Mouse (Mus musculus) heart, adult 2 months (tissue): ENCODE data around the gene Fam174a.

ENCODE experiments used
- CTCF ChIP-seq: fragments of 200-600 bp; IDR thresholded peaks from 2 replicates; pipeline ENCODE4 v1.8.1; 2022; ENCODE audit warnings: antibody characterized with exemption, mild to moderate bottlenecking, moderate library complexity
- EP300 ChIP-seq: fragments of 200-500 bp; IDR thresholded peaks from 2 replicates; pipeline ENCODE4 v1.6.1; 2011; ENCODE audit warnings: low read depth, low read length, control low read depth; ENCODE audit not compliant: insufficient read depth
- POLR2A ChIP-seq: fragments of 200-500 bp; IDR thresholded peaks from 2 replicates; pipeline ENCODE4 v1.6.1; 2011; ENCODE audit warnings: mild to moderate bottlenecking, low read depth, low read length, control low read depth; ENCODE audit not compliant: insufficient read depth

DNA sequence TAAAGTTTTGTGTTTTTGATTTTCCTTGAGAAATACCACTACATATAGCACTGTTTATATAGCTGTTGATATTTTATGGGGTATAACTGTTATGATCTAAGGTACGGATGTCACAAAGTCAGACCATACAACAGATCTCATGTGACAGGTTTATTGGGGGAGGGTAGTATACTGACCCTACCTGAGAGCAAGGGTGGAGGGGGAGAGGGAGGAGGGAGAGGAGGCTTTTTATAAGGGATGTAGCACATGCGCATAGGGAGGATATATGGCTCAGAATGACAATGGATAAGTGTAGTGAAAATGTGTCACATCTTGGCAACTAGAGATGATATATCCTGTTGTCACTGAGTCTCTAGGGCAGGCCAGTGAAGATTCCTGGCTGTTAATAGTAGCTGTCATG, 8.8 kb downstream of the Fam174a start:
- no peak for TF ChIP-seq CTCF
- TF ChIP-seq EP300: no peak
- no peak for TF ChIP-seq POLR2A
